In the genomic region with DNA sequence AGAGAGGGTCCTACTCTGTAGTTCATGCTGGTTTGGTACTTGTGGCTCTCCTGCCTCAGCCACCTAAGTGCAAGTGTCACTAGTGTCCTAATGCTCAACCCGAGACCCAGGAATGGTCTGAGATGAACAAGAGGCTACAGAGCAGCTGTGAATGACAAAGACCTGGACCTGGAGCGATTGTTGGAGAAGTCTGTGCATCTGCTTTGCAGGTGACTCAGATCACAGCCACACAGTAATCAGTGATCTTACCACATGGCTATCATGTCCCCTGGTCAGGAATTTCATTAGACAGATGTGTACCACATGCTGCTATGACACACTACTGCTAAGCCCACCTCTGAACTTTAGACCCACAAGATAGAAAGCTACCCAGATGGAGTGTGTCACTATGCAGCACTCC, we compare ENCODE assay signal across 26 mouse cellular contexts. TPM values are rescaled to one million over a fixed set of nuclear protein-coding genes. Genes with fewer than 3 reads are reported as not detected.
"Had no signal": no experiment of that assay in that cellular context is flagged by ENCODE, and none has a peak within 500 bp of the region (broad histone marks: within the 10 kb centered on the region; RNA-seq: fewer than 3 reads in every experiment).

No protein-coding gene starts in this region.

- DNase-seq: gastrocnemius, adult 2 months; gastrocnemius, postnatal 10 days; gastrocnemius, postnatal 25 days; heart, adult 18-20 months; heart, postnatal 10 days; heart, postnatal 36 days; kidney, adult 11 months; kidney, adult 2 months; kidney, adult 9 months; kidney, postnatal 14 days; kidney, postnatal 36 days; layer of hippocampus, adult 9-11 months; layer of hippocampus, postnatal 36 days; liver; liver, embryonic 13.5 days had no signal

- H3K27me3 ChIP-seq: heart, embryonic 12.5 days; hindbrain, embryonic 13.5 days; hindbrain, embryonic 15.5 days; kidney, embryonic 15.5 days; limb, embryonic 12.5 days; liver, embryonic 13.5 days had no signal

- ATAC-seq: hindbrain, postnatal 0 days; intestine, embryonic 16.5 days had no signal

- H3K4me3 ChIP-seq: gastrocnemius, adult 2 months; heart, embryonic 12.5 days; hindbrain, embryonic 13.5 days; hindbrain, embryonic 15.5 days; kidney, embryonic 15.5 days; limb, embryonic 10.5 days; limb, embryonic 12.5 days; liver, embryonic 13.5 days had no signal

- H3K4me1 ChIP-seq: hindbrain, embryonic 15.5 days had no signal

- H3K9ac ChIP-seq: heart, embryonic 12.5 days; hindbrain, embryonic 13.5 days; hindbrain, embryonic 15.5 days; kidney, embryonic 15.5 days; limb, embryonic 12.5 days; liver, embryonic 13.5 days had no signal

- H3K9me3 ChIP-seq: heart, embryonic 12.5 days; hindbrain, embryonic 13.5 days; hindbrain, embryonic 15.5 days; kidney, embryonic 15.5 days; limb, embryonic 10.5 days; limb, embryonic 12.5 days; liver, embryonic 13.5 days had no signal

- H3K27ac ChIP-seq: gastrocnemius, adult 2 months; hindbrain, embryonic 13.5 days; hindbrain, embryonic 15.5 days; hindbrain, postnatal 0 days; kidney, embryonic 15.5 days; kidney, postnatal 0 days; limb, embryonic 10.5 days; limb, embryonic 12.5 days; liver, embryonic 13.5 days had no signal

- H3K4me2 ChIP-seq: heart, embryonic 12.5 days; hindbrain, embryonic 13.5 days; hindbrain, embryonic 15.5 days; kidney, embryonic 15.5 days; limb, embryonic 12.5 days; liver, embryonic 11.5 days; liver, embryonic 13.5 days had no signal

RNA-seq across cellular contexts. Expression of a gene that starts 34.6 kb away (rescaled TPM):
- total RNA-seq: granulocyte monocyte progenitor cell, adult 5-6 weeks had no signal
